Mouse (Mus musculus): ENCODE results near the gene Kdm6b. TPM values are rescaled to one million over a fixed set of nuclear protein-coding genes. Genes with fewer than 3 reads are reported as not detected.
"Not testable (repeated sequence)": the region's sequence is repeated elsewhere in the genome, so short reads cannot be mapped to it uniquely, and the experiment has no call there.

The Kdm6b gene
- polyA plus RNA-seq, 1 experiment from 2014 or later = 31.7 TPM

DNA sequence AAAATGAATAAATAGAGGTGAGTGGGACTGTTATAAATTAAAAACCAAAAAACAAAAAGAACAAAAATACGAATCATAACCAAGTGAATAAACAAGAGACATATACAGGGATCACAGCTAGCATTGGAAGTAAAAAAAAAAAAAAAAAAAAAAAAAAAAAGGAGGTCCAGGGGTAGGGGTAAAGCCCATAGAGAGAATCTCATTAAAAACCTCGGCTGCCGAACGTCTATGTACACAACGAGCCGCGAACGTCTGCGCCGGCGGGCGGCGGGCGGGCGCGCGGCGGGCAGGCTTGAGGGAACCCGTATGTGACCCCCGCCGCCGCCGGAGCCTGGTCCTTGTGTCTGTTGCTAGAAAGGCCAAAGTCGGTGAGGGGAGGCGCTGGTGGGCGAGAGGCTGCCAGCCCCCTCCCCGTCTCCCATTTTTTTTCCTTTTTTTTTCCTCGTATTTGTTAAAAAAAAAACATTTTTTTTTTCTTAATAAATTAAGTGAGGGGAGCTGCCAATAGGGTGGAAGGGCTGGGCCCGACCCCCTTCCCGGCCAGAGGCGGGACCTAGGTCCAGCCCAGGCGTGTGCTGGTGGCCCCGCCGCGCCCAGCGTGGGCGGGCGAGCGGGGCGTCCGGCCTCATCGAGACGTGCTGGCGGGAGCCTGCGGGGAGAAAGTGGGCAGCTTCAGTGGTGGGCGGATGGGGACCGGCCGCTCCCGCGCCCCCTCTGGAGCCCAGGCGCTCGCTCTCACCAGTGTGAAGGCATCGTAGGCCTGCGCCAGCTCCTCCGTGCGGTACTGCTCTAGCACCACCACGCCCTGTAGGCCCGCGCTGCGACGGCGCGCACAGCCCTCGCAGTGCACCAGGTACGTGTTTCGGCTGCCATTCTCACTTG, 14.0 kb downstream of the Kdm6b start:
- H3K27me3 ChIP-seq (ENCODE audit: poor library complexity, severe bottlenecking) = peaks cover 28% of the 10 kb centered on the region
- H3K36me3 ChIP-seq (replicated peaks) = peaks cover 52% of the 10 kb centered on the region
- peak overlapping the region; percentile 75 for H3K27ac ChIP-seq
- H3K9me3 ChIP-seq = no peaks in the 10 kb centered on the region
- WGBS = 8% methylated on average over 66 of the region's 66 CpGs
- peaks cover 62% of the 10 kb centered on the region for H3K4me1 ChIP-seq
- H3K4me3 ChIP-seq = peak overlapping the region; percentile 73
- DNase-seq (ENCODE audit: extremely low spot score, low spot score) = peak; percentile 44

DNA sequence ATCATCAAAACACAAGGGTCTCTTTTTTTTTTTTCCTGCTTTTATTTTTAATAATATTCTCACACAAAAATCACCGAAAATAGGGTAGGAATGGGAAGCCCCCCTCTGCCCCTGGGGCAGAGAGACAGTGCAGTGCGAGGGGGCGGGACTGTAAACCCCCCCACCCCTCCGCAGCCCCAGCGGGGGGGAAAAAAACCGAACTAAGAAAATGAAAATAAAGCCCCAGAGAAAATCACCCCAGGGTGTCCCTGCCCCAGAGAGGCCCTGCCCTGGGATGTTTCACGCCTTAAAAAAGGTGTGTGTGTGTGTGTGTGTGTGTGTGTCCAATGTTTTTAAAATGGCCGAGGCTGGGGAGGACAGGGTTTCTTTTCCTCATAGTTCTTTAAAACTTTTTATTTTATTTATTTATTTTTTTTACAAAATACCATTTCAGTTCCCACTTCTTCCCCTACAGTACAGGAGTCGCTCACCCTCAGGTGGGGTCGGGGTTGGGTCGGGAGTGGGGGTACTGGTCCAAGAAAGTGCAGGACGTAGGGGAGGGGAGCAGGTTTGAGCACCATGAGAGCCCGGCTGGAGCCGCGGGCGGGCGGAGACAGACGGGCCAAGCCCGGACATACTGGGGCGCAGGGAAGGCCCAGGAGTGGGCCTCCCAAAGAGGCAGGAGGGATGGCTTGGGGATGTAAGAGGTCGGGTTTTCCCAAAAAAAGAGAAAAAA, 14.8 kb downstream of the Kdm6b start:
- WGBS = 6% methylated on average over 21 of the region's 21 CpGs
- DNase-seq (ENCODE audit: extremely low spot score, low spot score) = peak; percentile 33
- peaks cover 44% of the 10 kb centered on the region for H3K36me3 ChIP-seq (replicated peaks)
- peaks cover 66% of the 10 kb centered on the region for H3K4me1 ChIP-seq
- H3K27me3 ChIP-seq (ENCODE audit: poor library complexity, severe bottlenecking) = peaks cover 28% of the 10 kb centered on the region
- H3K4me3 ChIP-seq = peak overlapping the region; percentile 73
- H3K9me3 ChIP-seq = no peaks in the 10 kb centered on the region
- H3K27ac ChIP-seq = peak overlapping the region; percentile 81

DNA sequence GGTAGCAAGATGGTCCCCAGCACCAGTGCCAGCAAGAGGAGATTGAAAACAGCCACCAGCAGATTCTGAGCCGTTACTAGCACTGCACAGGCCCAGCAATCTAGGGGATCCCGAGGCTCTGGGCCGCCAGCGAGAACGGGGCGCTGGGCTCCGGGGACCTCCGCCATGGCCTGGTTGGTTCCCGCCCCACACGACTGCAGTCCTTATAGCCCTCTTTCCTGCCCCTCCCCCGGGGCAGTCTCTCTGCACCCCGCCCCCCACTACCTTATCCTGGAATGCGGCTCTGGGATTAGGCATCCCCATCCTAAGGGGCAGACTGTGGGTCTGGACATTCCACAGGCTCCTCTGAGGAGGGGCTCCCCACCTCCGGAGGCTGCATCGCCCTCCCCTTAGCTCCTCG, 15.4 kb downstream of the Kdm6b start, which contains the start of gene Tmem88:
Tmem88 (minus strand) TSS at position 176 of the 400 bp plus-strand sequence.
- peak; percentile 57 for DNase-seq (ENCODE audit: extremely low spot score, low spot score)
- H3K27ac ChIP-seq = peak within 1 kb of the TSS; percentile 99
- H3K36me3 ChIP-seq (replicated peaks) = peaks cover 38% of the 10 kb centered on the region
- H3K27me3 ChIP-seq (ENCODE audit: poor library complexity, severe bottlenecking) = peaks cover 28% of the 10 kb centered on the region
- H3K9me3 ChIP-seq = no peaks in the 10 kb centered on the region
- H3K4me1 ChIP-seq = peaks cover 66% of the 10 kb centered on the region
- 2% methylated on average over 16 of the region's 16 CpGs for WGBS
- H3K4me3 ChIP-seq = peak within 1 kb of the TSS; percentile 73

DNA sequence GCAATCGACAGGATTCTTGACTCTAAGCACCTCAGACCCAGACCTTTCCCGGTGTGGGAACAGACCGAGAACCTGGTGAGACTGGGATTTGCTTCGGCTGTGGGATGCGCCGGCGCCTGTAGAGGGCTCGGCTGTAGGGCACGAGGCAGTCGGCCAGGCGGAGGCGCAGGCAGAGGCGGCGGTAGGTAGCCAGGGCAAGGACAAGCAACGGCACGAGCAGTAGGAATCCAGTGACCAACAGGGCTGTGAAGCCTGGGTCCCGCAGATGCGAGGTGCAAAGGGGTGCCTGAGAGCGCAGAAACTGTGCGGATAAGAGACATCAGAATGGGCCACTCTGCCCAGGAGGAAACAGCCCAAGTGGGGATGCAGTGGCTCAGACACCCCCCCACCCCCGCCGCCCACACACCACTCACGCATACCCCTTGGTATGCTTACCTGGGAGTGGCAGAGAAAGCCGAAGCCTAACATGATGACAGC, 15.9 kb downstream of the Kdm6b start:
- peaks cover 66% of the 10 kb centered on the region for H3K4me1 ChIP-seq
- peak overlapping the region; percentile 81 for H3K27ac ChIP-seq
- H3K27me3 ChIP-seq (ENCODE audit: poor library complexity, severe bottlenecking) = peaks cover 28% of the 10 kb centered on the region
- peak overlapping the region; percentile 73 for H3K4me3 ChIP-seq
- WGBS = 4% methylated on average over 24 of the region's 24 CpGs
- peaks cover 37% of the 10 kb centered on the region for H3K36me3 ChIP-seq (replicated peaks)
- H3K9me3 ChIP-seq = no peaks in the 10 kb centered on the region
- peak; percentile 61 for DNase-seq (ENCODE audit: extremely low spot score, low spot score)

DNA sequence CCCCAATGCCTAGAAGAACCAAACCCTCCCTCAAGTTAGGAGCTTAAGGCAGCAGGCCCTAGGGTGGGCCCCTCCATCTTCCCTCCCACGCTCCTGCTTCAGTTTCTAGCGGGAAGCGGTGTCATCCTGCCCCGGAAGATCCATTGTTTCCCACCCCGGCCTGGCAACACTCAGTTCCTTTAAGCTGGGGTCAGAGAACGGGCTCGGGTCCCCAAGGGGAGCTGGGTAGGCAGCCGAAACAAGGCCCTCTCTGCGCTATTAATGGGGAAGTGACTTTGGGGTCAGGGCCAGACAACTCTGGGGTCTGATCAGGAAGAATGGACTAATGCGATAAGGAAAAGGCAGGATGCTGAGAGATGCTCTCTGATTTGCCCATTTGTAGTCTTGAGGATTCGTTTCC, 16.7 kb downstream of the Kdm6b start:
- Histone ChIP-seq H3K27me3 (ENCODE audit: poor library complexity, severe bottlenecking) (peaks cover 25% of the 10 kb centered on the region), H3K36me3 (replicated peaks) (peaks cover 34% of the 10 kb centered on the region), H3K4me3 (peak overlapping the region; percentile 73), H3K9me3 (no peaks in the 10 kb centered on the region), H3K27ac (peak overlapping the region; percentile 99), H3K4me1 (peaks cover 65% of the 10 kb centered on the region)
- WGBS = 21% methylated on average over 11 of the region's 11 CpGs
- no peak for DNase-seq (ENCODE audit: extremely low spot score, low spot score)

DNA sequence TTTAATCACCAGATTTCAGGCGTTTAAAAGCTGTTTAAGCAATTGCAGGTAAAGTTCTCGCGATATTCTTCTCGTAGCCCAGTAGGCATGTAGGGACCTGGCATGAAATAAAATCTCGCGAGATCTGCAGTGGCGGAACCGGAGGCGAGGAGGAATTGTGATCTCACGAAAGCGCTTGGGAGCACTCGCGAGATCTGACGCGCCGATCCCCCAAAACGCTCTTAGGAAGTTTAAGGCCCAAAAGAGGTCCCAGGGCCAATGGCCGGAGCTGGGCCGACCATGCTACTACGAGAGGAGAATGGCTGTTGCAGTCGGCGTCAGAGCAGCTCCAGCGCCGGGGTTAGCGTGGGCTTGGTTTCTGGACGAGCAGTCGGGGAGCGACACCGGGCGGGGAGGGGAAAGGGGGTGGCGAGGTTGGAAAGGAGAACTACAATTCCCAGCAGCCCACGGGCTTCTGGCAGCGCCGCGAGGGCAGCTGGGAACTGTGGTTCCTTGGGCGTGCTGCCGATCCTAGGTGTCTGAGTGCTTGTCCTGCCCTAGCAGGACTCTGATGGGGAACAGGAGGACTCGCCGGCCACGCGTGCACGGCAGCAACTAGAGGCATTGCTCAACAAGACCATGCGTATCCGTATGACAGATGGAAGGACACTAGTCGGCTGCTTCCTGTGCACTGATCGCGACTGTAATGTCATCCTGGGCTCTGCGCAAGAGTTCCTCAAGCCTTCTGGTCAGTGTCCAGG, 17.7 kb downstream of the Kdm6b start:
- peak overlapping the region; percentile 99 for H3K27ac ChIP-seq
- peak overlapping the region; percentile 73 for H3K4me3 ChIP-seq
- 1% methylated on average over 48 of the region's 48 CpGs for WGBS
- H3K4me1 ChIP-seq = peaks cover 55% of the 10 kb centered on the region
- H3K36me3 ChIP-seq (replicated peaks) = peaks cover 29% of the 10 kb centered on the region
- H3K27me3 ChIP-seq (ENCODE audit: poor library complexity, severe bottlenecking) = peaks cover 16% of the 10 kb centered on the region
- peak; percentile 96 for DNase-seq (ENCODE audit: extremely low spot score, low spot score)
- no peaks in the 10 kb centered on the region for H3K9me3 ChIP-seq

DNA sequence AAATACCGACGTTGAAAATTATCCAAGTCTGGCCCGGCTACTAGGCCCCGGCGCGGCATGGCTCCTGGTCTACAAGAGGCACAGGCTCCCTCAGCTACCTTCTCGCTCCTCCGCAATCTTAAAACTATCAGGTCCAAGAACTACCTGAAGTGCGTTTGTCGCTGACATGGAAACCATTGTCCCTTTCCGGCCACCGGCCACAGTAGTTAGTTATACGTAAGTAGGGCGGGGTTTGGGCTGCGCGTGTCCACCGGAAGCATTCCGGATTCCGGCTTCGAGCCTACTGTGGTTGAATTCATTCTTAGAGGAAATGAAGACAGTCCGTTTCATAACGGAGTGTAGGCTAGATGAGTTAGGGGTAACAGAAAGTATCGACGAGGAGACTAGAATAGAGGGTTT, 18.2 kb downstream of the Kdm6b start, which contains the start of the genes Naa38 and Cyb5d1:
Naa38 (plus strand) TSS at position 253 of the 399 bp plus-strand sequence.
Cyb5d1 (minus strand) TSS at position 397 of the 399 bp plus-strand sequence.
- H3K27ac ChIP-seq = peak within 1 kb of the TSS; percentile 99
- peak within 1 kb of the TSS; percentile 73 for H3K4me3 ChIP-seq
- not testable (repeated sequence) for H3K27me3 ChIP-seq (ENCODE audit: poor library complexity, severe bottlenecking); H3K9me3 ChIP-seq
- peak; percentile 87 for DNase-seq (ENCODE audit: extremely low spot score, low spot score)
- peaks cover 23% of the 10 kb centered on the region for H3K36me3 ChIP-seq (replicated peaks)
- H3K4me1 ChIP-seq = peaks cover 50% of the 10 kb centered on the region
- WGBS = under 1% methylated on average over 24 of the region's 24 CpGs

DNA sequence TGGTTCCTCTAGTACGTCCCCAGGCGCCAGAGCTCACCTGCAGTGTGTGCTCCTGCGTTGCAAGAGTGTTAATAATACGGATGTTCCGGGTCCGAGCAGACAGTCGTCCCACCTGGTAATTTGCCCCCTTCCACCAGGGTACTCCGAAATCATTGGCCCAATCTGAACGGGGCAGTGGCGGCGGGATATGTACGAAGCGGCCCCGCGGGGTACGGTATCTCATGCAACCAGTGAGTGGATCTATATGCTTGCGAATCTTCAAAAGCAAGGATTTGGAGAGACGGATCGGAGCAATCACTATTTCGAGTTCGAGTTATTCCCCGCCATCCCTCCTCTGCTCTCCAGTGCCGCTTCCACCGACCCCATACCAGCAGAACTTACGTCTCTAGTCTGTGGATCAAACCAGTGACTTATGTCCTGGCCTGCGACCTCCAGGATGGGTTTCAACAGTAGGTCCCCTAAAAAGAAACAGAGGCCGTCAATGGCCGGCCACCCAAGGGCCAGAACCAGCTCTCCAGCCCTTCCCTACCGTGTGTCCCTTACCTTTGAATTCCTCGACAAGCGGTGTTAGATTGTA, 18.8 kb downstream of the Kdm6b start:
- Histone ChIP-seq H3K36me3 (replicated peaks) (peaks cover 18% of the 10 kb centered on the region), H3K4me1 (peaks cover 50% of the 10 kb centered on the region), H3K4me3 (peak overlapping the region; percentile 73), H3K27ac (peak overlapping the region; percentile 99)
- peak; percentile 44 for DNase-seq (ENCODE audit: extremely low spot score, low spot score)
- WGBS = 2% methylated on average over 31 of the region's 31 CpGs
- H3K9me3 ChIP-seq; H3K27me3 ChIP-seq (ENCODE audit: poor library complexity, severe bottlenecking): not testable (repeated sequence)

DNA sequence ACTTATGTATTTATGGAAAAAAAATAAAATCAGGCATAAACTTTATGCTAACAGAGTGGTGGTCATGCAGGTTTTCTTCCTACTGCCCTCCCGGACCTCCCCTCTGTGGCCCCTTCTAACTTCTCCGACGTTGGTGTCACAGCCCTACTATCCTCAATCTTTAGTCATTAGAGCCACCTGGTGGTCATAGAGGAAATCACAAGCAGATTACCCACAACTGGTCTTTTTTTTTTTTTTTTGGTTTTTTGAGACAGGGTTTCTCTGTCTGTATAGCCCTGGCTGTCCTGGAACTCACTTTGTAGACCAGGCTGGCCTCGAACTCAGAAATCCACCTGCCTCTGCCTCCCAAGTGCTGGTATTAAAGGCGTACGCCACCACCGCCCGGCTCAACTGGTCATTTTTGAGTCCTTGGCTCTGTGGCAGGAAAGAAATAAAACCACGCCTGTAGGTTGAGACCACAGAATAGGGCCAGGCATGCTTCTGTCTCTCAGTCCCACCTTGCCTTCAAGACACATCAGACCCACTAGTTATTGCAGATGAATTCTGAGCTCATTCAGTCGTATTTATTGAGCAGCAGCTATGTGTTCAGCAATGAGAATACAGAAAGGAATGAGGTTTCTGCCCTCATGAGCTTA, 23.0 kb downstream of the Kdm6b start:
- Histone ChIP-seq H3K36me3 (replicated peaks) (peaks cover 19% of the 10 kb centered on the region), H3K4me1 (peaks cover 15% of the 10 kb centered on the region), H3K9me3 (no peaks in the 10 kb centered on the region), H3K27ac (no peak overlapping the region), H3K27me3 (ENCODE audit: poor library complexity, severe bottlenecking) (no peaks in the 10 kb centered on the region), H3K4me3 (no peak overlapping the region)
- whole genome bisulfite sequencing = 52% methylated on average over 10 of the region's 10 CpGs
- peak; percentile 47 for DNase-seq (ENCODE audit: extremely low spot score, low spot score)

DNA sequence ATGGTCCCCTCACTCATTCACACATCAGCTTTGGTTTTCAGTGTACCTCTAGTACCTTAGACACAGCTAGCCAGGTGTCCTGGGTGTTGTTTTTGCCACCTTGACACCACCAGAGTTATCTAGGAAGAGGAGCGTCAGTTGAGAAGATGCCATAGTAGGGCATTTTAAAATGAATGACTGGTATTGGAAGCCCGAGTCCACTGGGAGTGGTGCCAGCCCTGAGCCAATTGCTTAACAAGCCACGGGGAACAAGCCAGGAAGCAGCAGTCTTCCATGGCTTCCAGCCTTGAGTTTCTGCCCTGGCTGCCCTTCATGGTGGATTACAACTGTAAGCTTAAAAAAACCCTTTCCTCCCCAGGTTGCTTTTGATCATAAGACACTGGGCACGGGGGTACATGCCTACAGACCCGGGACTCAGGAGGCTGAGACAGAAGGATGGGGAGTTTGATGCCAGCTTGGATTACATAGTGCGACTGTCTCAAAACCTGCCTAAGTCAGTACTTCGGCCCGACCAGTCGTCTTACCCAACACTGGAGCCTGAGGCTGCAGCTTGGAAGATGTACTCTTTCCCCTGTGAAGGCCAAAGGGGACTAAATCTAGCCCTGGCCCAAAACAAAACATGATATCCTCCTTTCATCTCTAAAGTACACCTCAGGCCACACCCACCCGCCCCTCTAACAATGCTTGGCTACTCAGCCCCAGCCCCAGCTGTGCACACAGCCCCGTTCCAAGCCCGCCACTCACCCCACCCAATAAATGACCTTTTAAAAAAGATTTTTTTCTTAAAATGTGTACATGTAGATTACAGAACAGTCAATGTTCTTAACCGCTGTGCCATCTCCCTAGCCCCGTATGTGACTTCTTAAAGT, 23.7 kb downstream of the Kdm6b start:
- H3K27ac ChIP-seq = 0 out of 2 replicates have a peak overlapping the region, but pooled peaks have one; percentile 7
- peaks cover 15% of the 10 kb centered on the region for H3K4me1 ChIP-seq
- no peaks in the 10 kb centered on the region for H3K9me3 ChIP-seq
- DNase-seq (ENCODE audit: extremely low spot score, low spot score) = no peak
- 65% methylated on average over 14 of the region's 14 CpGs for WGBS
- H3K36me3 ChIP-seq (replicated peaks) = peaks cover 19% of the 10 kb centered on the region
- H3K27me3 ChIP-seq (ENCODE audit: poor library complexity, severe bottlenecking) = no peaks in the 10 kb centered on the region
- H3K4me3 ChIP-seq = no peak overlapping the region

DNA sequence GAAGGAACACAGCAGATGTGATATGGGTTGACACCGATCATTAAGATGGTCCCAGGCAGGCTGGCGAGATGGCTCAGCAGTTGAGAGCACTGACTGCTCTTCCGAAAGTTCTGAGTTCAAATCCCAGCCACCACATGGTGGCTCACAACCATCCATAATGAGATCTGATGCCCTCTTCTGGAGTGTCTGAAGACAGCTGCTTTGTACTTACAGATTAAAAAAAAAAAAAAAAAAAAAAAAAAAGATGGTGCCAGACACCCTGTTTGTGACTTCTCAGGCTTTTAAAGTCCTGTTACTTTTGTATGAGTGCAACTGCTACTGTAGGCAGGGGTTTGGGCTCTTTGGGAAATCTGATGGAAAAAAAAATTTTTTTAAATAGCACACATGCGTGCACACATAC, 24.8 kb downstream of the Kdm6b start:
- H3K4me1 ChIP-seq = peaks cover 9% of the 10 kb centered on the region
- H3K27ac ChIP-seq = no peak overlapping the region
- WGBS = 95% methylated on average over 4 of the region's 4 CpGs
- no peaks in the 10 kb centered on the region for H3K9me3 ChIP-seq
- H3K4me3 ChIP-seq = no peak overlapping the region
- H3K27me3 ChIP-seq (ENCODE audit: poor library complexity, severe bottlenecking) = no peaks in the 10 kb centered on the region
- H3K36me3 ChIP-seq (replicated peaks) = peaks cover 19% of the 10 kb centered on the region
- DNase-seq (ENCODE audit: extremely low spot score, low spot score) = no peak

Data from forebrain, embryonic 10.5 days (tissue).